Mouse (Mus musculus): ENCODE data around the gene Taar7b.

- TF ChIP-seq GATA1 (IDR thresholded peaks at IDR 0.05; ENCODE audit: low read length): no peak
- no peak for TF ChIP-seq TAL1 (IDR thresholded peaks at IDR 0.05; ENCODE audit: low read length)
These were observed 36.3 kb upstream of the Taar7b start for GRCm38 (mm10) chr10:23963444-23963843.
